Mouse (Mus musculus) brown adipose tissue, adult 24 weeks (tissue): ENCODE measurements around the gene Atg7. TPM values are rescaled to one million over a fixed set of nuclear protein-coding genes. Genes with fewer than 3 reads are reported as not detected.

Source experiments
- H3K27ac ChIP-seq: fragments of 200-500 bp; replicated peaks from 2 replicates; pipeline ENCODE4 v1.5.1; 2012; ENCODE audit warnings: low read depth, mild to moderate bottlenecking, low read length
- H3K4me1 ChIP-seq: fragments of 200-500 bp; 2 replicates; pipeline ENCODE4 v1.6.1; 2012; ENCODE audit warnings: low read length, mixed read lengths; ENCODE audit not compliant: control insufficient read depth, insufficient read depth, insufficient read length
- H3K4me3 ChIP-seq: fragments of 200-500 bp; 2 replicates; pipeline ENCODE4 v1.5.1; 2012; ENCODE audit warnings: low read depth, mild to moderate bottlenecking, low read length, moderate library complexity; ENCODE audit not compliant: insufficient read depth
- polyA plus RNA-seq: library from polyadenylated mRNA; stranded (reverse); fragments of >200 nt; gene quantifications from 2 replicates; pipeline ENCODE4 v1.2.4, GENCODE M21; 2012; ENCODE audit not compliant: missing spikeins, insufficient read depth, insufficient read length

The Atg7 gene
- polyA plus RNA-seq, 1 experiment: 20.5 TPM

- 0 out of 2 replicates have a peak, but pooled peaks cover 2% of the 10 kb centered on the region for H3K4me1 ChIP-seq
- H3K27ac ChIP-seq: no peak overlapping the region
Observed at GRCm38 (mm10) chr6:114849787-114850186, 206.9 kb downstream of the Atg7 start.

GRCm38 (mm10) chr6:114851688-114852087, 208.8 kb downstream of the Atg7 start:
- Histone ChIP-seq H3K4me1 (0 out of 2 replicates have a peak, but pooled peaks cover 2% of the 10 kb centered on the region), H3K27ac (no peak overlapping the region), H3K4me3 (no peak overlapping the region)

More at GRCm38 (mm10) chr6:114849787-114850186, 206.9 kb downstream of the Atg7 start:
- no peak overlapping the region for H3K4me3 ChIP-seq

- H3K4me1 ChIP-seq: peaks cover 10% of the 10 kb centered on the region
- no peak overlapping the region for H3K27ac ChIP-seq
- no peak overlapping the region for H3K4me3 ChIP-seq
Observed at GRCm38 (mm10) chr6:114852739-114853138, 209.8 kb downstream of the Atg7 start.

- Histone ChIP-seq H3K27ac (no peak overlapping the region), H3K4me3 (no peak overlapping the region), H3K4me1 (peaks cover 18% of the 10 kb centered on the region)
Observed at GRCm38 (mm10) chr6:114854368-114854767, 211.5 kb downstream of the Atg7 start.

- Histone ChIP-seq H3K4me3 (no peak overlapping the region), H3K4me1 (peaks cover 18% of the 10 kb centered on the region), H3K27ac (0 out of 2 replicates have a peak overlapping the region, but pooled peaks have one; percentile 11)
Observed at GRCm38 (mm10) chr6:114855644-114856043, 212.7 kb downstream of the Atg7 start.

GRCm38 (mm10) chr6:114856501-114856900, 213.6 kb downstream of the Atg7 start:
- Histone ChIP-seq H3K4me1 (peaks cover 20% of the 10 kb centered on the region), H3K4me3 (no peak overlapping the region), H3K27ac (no peak overlapping the region)

GRCm38 (mm10) chr6:114857996-114858721, 215.3 kb downstream of the Atg7 start:
- Histone ChIP-seq H3K4me1 (peaks cover 20% of the 10 kb centered on the region), H3K27ac (peak overlapping the region; percentile 72), H3K4me3 (no peak overlapping the region)

GRCm38 (mm10) chr6:114858722-114859053, 215.8 kb downstream of the Atg7 start:
- Histone ChIP-seq H3K4me1 (peaks cover 21% of the 10 kb centered on the region), H3K27ac (peak overlapping the region; percentile 72)

GRCm38 (mm10) chr6:114860677-114861568, 218.0 kb downstream of the Atg7 start:
- no peak overlapping the region for H3K4me3 ChIP-seq
- no peak overlapping the region for H3K27ac ChIP-seq
- peaks cover 36% of the 10 kb centered on the region for H3K4me1 ChIP-seq

More at GRCm38 (mm10) chr6:114858722-114859053, 215.8 kb downstream of the Atg7 start:
- no peak overlapping the region for H3K4me3 ChIP-seq

- H3K27ac ChIP-seq: no peak overlapping the region
- H3K4me3 ChIP-seq: no peak overlapping the region
- peaks cover 42% of the 10 kb centered on the region for H3K4me1 ChIP-seq
Observed at GRCm38 (mm10) chr6:114861591-114861990, 218.7 kb downstream of the Atg7 start.

- Histone ChIP-seq H3K4me1 (peaks cover 46% of the 10 kb centered on the region), H3K27ac (no peak overlapping the region), H3K4me3 (no peak overlapping the region)
Observed at GRCm38 (mm10) chr6:114862046-114862445, 219.1 kb downstream of the Atg7 start.

- Histone ChIP-seq H3K27ac (0 out of 2 replicates have a peak overlapping the region, but pooled peaks have one; percentile 50), H3K4me1 (peaks cover 44% of the 10 kb centered on the region), H3K4me3 (no peak overlapping the region)
Observed at GRCm38 (mm10) chr6:114863501-114863900, 220.6 kb downstream of the Atg7 start.

- H3K4me1 ChIP-seq: peaks cover 46% of the 10 kb centered on the region
- H3K27ac ChIP-seq: peak overlapping the region; percentile 31; the same call in 1 of the 2 replicates
- H3K4me3 ChIP-seq: no peak overlapping the region
Observed at GRCm38 (mm10) chr6:114864421-114864820, 221.5 kb downstream of the Atg7 start.

GRCm38 (mm10) chr6:114866078-114866477, 223.2 kb downstream of the Atg7 start:
- Histone ChIP-seq H3K4me3 (no peak overlapping the region), H3K4me1 (peaks cover 60% of the 10 kb centered on the region), H3K27ac (peak overlapping the region; percentile 85)

GRCm38 (mm10) chr6:114866619-114867018, 223.7 kb downstream of the Atg7 start:
- Histone ChIP-seq H3K27ac (peak overlapping the region; percentile 85), H3K4me1 (peaks cover 58% of the 10 kb centered on the region), H3K4me3 (no peak overlapping the region)
